Mouse (Mus musculus) kidney, postnatal 14 days (tissue): ENCODE measurements at regions not wholly inside any gene's neighbourhood (a gene's known extent, or its start where the extent isn't known, plus 50 kb on each side); places are given as distances from the start of the nearest gene placed in this dataset.
A peak's percentile ranks its signal among the peaks of the same experiment; 100 is the strongest.

Experiments
- DNase-seq: peaks from one replicate; pipeline ENCODE4 v3.0.0; 2022; ENCODE audit warnings: mixed read lengths

GRCm38 (mm10) chr1:98268853-98269252 is 152.1 kb upstream of the Slco6d1 start:
- DNase-seq = no peak

GRCm38 (mm10) chr1:98270212-98270611 is 150.7 kb upstream of the Slco6d1 start:
- DNase-seq = no peak

GRCm38 (mm10) chr1:98273966-98274616 is 146.8 kb upstream of the Slco6d1 start:
- DNase-seq = no peak

GRCm38 (mm10) chr1:98275524-98275923 is 145.4 kb upstream of the Slco6d1 start:
- no peak for DNase-seq

- no peak for DNase-seq
Observed at GRCm38 (mm10) chr1:98279446-98280048, 141.4 kb upstream of the Slco6d1 start.

- DNase-seq = no peak
Observed at GRCm38 (mm10) chr1:98280263-98281052, 140.5 kb upstream of the Slco6d1 start.

GRCm38 (mm10) chr1:98281053-98281770 is 139.7 kb upstream of the Slco6d1 start:
- no peak for DNase-seq

- no peak for DNase-seq
Observed at GRCm38 (mm10) chr1:98281771-98282149, 139.2 kb upstream of the Slco6d1 start.

GRCm38 (mm10) chr1:98303166-98303565 is 117.8 kb upstream of the Slco6d1 start:
- no peak for DNase-seq

GRCm38 (mm10) chr1:98306363-98306762 is 114.6 kb upstream of the Slco6d1 start:
- DNase-seq = no peak

- DNase-seq = no peak
Observed at GRCm38 (mm10) chr1:98307519-98307918, 113.4 kb upstream of the Slco6d1 start.

- no peak for DNase-seq
Observed at GRCm38 (mm10) chr1:98309894-98310293, 111.0 kb upstream of the Slco6d1 start.

- DNase-seq = peak; percentile 22
Observed at GRCm38 (mm10) chr1:98350095-98350549, 70.8 kb upstream of the Slco6d1 start.

GRCm38 (mm10) chr1:98350725-98351124 is 70.2 kb upstream of the Slco6d1 start:
- DNase-seq = no peak

- no peak for DNase-seq
Observed at GRCm38 (mm10) chr1:98351530-98351929, 69.4 kb upstream of the Slco6d1 start.
